Mouse (Mus musculus) left cerebral cortex, postnatal 10 days (tissue): Measurements from ENCODE around the gene Sertad2. TPM values are rescaled to one million over a fixed set of nuclear protein-coding genes. Genes with fewer than 3 reads are reported as not detected.

ENCODE experiments used
- DNase-seq, 2 experiments: peaks; one replicate each; pipeline ENCODE4 v3.0.0; 2021 to 2022; ENCODE audit warnings: low spot score in 2 of 2, mixed read lengths in 1 of 2; ENCODE audit errors: extremely low spot score in 1 of 2
- intact Hi-C: fragments of 180-260 bp; cut with DNase I; formaldehyde crosslinking; loops from one replicate; pipeline ENCODE4 v1.15.1; 2025
- total RNA-seq, 2 experiments: library from RNA; stranded (reverse); gene quantifications; 2 replicates each; pipeline ENCODE4 v1.2.3; 2021

Gene Sertad2
- total RNA-seq, 2 experiments from 2014 or later, result 21.5 to 23.7 TPM

DNA sequence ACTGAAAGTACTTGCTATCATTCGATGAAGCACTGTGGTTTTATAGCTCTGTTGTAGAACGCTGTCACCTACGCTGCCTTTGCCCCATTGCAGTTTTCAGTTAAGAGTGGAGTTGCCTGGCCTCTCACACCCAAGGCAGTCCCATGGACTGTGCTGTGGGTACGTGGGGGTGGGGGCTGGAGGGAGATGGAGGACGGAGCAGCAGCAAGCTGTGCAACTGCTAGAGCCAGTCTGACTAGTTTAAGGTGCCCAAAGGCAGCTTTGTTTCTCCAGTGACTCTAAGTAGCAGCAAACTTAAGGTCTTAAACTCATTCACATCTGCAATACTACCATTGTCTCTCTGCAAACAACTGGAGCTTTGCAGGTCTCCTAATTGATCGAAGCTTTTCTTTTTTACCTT lies 92.6 kb downstream of the Sertad2 start:
- no peak for DNase-seq
- intact Hi-C loops, result loop anchor here (5.0 kb wide), 1 partner anchor 178 kb away; no protein-coding TSS in a partner anchor

DNA sequence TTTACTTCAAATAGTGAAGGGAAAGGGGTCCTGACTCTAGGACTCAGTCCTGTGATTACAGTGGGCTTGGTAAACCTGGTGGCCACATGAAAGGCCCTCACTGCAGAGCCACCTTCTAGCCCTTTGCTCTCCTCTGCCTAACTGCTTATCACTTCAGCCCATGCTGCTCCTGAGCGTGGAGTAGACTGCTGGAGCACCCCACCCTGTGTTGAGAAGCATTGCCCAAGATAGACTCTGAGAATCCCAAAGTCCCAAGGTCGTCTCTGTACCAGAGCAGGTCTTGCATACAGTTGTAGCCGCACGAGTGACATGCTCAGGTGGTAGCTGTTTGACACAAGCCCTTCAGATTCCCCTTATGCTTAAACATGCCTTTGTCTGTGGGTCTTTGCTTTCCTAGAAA lies 93.1 kb downstream of the Sertad2 start:
- no peak for DNase-seq
- intact Hi-C loops, result loop anchor here (5.0 kb wide), 1 partner anchor 179 kb away; no protein-coding TSS in a partner anchor

- intact Hi-C loops, result loop anchor here (5.0 kb wide), 1 partner anchor 180 kb away; no protein-coding TSS in a partner anchor
- no peak for DNase-seq
Measured at GRCm38 (mm10) chr11:20637060-20637459, 94.0 kb downstream of the Sertad2 start.

DNA sequence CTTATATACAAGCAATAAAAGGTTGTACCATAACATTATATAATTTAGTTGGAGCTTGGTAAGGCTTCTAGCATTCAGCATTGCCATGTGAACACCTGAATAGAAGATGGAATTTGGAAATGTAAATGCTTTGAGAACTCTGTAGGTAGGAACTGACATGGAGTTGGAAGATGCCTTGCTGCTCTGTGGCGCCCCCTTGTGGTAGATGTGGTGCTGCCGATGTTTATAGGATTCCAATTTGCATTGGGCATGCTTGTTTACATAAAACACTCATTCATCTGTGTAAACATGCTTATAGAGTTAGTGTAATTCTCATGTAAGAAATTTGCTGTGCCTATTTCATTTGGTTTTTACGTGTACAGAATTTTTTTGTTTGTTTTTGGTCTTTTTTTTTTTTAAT lies 95.8 kb downstream of the Sertad2 start:
- intact Hi-C loops, result loop anchor here (5.0 kb wide), 1 partner anchor 182 kb away; no protein-coding TSS in a partner anchor
- peak in 1 of 2 experiments; percentile 74 for DNase-seq

GRCm38 (mm10) chr11:20639918-20640447 lies 96.9 kb downstream of the Sertad2 start:
- intact Hi-C loops, result loop anchor here (5.0 kb wide), 1 partner anchor 183 kb away; no protein-coding TSS in a partner anchor
- no peak for DNase-seq

DNA sequence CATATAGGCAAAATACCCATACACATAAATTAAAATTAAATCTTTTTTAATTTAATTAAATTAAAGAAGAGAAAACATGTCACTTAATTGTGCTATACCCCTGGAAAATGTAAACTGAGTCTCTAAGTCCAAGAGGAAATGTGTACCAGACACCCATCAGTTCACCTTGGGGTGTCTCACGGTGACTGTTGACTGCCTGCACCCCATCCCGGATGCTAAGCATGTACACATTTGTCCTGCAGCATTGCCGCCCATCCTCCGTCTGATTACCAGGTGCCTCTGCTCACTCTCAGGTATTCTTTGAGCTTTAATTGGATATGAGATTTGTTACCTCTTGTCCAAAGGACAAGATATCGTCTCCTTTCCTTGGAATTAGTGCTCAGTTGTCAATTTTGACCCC lies 99.3 kb downstream of the Sertad2 start:
- DNase-seq, result no peak
- intact Hi-C loops, result no loop called here

DNA sequence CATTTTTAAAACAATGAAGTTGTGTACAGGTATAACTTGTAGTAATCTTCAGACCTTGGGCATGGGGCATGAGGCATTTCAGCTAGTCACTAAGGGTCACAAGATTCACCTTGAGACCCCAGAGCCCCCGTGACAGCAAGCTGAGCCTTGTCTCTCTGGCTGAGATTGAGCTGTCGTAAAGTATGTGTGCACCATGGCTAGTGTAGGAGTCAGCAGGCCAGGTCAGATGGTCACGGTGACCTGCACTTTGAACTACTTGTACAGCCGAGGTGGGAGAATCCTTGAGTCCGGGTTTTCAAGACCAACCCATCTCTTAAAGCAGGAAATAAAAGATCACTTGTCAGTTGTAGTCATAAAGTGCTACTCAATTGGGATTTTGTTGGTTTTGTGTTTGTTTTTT lies 100.1 kb downstream of the Sertad2 start:
- intact Hi-C loops, result no loop called here
- no peak for DNase-seq

DNA sequence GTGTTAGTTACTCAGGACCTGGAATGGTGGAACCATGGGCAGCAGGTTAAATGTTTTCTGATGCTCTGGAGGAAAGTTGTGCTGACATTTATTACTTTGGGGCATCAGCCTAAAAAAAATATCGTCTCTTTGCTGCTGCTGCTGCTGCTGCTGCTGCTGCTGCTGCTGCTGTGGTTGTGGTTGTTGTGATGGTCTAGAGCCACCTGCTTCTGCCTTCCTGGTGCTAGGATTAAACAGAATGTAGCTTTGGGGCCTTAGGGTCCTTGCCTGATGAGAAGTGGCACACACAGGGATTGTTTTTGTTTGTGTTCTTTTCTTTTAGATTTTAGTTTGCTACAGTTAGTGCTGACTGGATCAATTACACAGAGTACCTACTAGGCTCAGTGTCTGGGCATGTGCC lies 101.1 kb downstream of the Sertad2 start:
- DNase-seq, result no peak
- intact Hi-C loops, result no loop called here

DNA sequence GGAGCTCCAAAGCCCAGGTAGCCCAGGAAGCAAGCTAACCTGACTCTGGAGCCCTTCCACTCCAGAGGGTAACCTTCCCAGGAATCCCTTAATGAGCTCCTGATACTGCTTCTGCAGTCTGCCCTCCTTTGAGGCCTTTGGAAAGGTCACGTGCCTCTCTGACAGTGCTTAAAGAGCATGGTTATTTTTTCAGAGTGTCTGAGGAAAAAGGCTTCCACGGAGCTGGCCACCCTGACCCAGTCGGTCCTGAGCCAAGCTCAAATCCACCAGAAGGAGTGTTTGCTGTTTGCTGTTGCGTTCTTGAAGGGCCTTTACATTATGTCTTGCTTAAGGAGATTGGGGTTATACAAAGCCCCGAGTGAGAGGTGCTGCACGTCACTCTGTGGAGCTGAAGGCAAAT lies 101.8 kb downstream of the Sertad2 start:
- intact Hi-C loops, result no loop called here
- DNase-seq, result no peak

DNA sequence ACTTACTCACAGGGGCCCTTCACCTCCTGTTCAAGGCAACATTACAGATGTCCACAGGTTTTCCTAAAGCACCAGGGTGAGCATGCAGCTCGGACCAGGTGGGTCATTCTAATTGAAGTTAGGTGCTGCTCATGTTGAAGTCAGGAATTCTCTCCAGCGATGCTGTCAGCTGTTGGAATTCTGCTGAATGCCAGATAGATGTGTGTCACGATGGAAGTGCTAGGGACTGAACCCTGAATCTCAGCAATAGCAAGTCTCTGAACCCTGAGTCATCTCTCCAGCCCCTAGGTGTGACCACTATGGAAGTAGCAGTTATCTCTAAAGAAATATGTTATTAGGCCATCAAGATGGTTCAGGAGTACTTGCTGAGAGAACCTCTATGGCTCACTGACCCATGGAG lies 102.5 kb downstream of the Sertad2 start:
- no peak for DNase-seq
- intact Hi-C loops, result no loop called here

GRCm38 (mm10) chr11:20646142-20646541 lies 103.1 kb downstream of the Sertad2 start:
- intact Hi-C loops, result no loop called here
- no peak for DNase-seq

GRCm38 (mm10) chr11:20646986-20647726 lies 104.1 kb downstream of the Sertad2 start:
- intact Hi-C loops, result no loop called here
- no peak for DNase-seq

DNA sequence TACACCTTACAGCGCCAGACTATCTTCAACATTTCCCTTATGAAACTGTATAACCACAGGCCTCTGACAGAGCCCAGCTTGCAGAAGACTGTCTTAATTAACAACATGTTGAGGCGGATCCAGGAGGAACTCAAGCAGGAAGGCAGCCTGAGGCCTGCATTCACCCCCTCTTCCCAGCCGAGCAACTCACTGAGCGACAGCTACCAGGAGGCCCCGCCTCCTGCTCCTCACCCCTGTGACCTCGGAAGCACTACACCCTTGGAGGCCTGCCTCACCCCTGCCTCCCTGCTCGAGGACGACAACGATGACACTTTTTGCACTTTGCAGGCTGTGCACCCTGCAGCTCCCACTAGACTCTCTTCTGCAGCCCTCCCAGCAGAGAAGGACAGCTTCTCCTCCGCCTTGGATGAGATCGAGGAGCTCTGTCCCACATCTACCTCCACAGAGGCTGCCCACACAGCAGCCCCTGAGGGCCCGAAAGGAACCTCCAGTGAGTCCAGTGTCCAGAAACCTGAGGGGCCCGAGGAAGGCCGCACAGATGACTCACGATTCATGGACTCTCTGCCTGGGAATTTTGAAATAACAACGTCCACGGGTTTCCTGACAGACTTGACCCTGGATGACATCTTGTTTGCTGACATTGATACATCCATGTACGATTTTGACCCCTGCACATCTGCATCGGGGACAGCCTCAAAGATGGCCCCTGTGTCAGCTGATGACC lies 105.0 kb downstream of the Sertad2 start:
- DNase-seq, result peak in 1 of 2 experiments; percentile 59
- intact Hi-C loops, result no loop called here

- no peak for DNase-seq
- intact Hi-C loops, result no loop called here
Measured at GRCm38 (mm10) chr11:20649477-20649876, 106.4 kb downstream of the Sertad2 start.

DNA sequence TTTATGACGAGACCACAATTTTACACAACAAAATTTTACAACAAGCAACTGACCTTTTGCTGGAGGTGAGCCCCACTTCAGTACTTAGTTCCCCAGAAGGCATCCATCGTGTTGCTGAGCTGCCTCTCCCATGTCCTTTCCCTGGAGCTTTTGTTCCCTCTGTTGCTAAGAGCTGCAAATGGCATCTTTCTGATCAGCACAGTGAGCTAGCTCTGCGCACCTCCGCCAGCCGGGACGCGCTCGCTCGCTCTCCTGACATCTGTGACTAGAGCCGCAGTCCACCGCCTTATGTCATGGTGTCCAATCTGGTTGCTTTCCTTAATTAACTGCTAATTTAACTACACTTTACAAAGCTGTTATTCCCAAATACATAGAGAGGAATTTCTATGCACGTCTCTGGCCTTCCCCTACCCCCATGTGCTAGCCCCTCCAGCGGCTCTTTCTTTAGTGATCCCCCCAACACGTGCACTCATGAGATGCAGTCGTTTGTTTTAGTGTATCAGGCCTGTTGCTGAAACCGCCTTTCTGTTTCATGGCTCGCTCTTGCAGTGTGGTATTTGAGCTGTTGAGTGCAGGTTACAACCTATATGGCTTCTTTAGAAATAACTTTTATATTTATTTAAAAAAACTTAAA lies 107.1 kb downstream of the Sertad2 start:
- no peak for DNase-seq
- intact Hi-C loops, result no loop called here

DNA sequence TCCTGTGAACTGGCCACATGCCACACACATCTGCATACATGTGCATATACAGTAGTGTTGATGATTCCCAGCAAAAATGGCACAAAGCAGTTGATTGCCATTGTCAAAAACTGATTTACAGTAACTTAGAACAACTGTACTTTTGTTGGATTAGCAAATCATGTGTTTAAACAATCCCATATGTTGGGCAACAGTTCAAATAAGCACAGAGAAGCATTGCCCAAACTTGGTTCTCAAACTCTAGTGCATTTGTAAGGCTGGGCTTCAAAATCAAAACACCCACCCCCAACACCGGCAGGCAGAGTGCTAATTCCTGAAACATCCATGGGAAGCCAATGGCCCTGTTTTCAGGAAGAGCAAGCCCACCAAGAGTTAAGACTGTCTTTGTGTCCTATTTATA lies 108.1 kb downstream of the Sertad2 start:
- no peak for DNase-seq
- intact Hi-C loops, result no loop called here

DNA sequence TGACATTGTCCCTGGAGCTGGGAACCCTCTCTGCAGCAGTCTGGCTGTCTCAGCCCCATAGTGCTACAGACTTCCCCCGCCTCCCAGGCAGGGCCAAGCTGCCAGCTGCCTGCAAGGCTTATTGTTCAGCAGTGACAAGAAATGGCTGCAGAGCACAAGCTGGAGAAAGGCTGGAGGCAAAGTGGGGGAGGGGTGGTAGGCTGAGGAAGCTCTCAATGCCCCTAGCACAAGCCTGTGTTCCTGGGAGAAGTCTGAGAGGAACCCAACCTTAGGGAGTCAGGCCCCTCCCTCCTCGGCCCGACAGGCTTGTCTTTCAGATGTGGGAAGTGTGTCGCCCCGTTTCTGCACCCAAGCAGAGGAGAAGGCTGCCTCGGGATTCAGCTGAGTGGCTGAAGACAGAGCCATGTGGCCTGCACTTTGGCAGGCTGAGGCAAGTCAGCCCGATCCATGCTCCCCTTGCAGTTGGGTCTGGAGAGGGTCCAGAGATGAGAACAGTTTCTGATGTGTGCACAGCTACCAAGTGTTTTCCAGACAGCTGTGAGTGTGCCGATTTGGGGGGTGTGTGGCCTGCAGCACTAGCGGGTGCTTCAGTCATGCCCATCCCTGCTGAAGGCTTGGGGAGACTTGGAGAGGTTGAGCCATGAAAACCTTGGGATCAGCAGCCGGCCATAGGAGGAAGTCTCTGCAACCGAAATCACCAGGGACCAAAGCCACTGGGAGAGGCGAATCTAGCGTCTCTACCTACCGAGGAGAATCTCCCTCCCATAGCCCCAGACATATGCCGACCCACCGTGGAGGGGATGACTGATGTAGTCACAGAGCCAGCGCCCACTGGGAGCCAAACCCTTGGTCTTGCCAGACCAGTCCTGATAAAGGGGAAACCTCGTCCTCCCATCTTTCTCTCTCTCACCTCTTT lies 113.0 kb downstream of the Sertad2 start:
- DNase-seq, result peak; percentile 68 to 80
- intact Hi-C loops, result no loop called here

DNA sequence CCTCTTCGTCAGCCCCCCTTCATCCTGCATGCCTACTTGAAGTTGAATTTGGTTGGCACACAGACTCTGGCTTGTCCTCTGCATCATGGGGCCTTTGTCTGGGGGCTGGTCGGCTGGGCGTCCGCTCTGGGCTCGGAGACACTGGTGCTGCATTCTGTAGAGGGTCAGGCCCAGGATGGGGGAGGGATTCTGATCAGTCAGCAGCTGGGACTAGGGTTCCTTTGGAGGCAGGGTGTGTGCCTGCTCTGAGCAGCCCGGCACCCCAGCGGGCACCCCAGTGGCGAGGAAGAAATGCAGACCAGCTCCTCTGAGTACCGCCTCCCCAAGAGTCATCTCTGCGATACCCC lies 113.6 kb downstream of the Sertad2 start:
- DNase-seq, result peak in 1 of 2 experiments; percentile 56
- intact Hi-C loops, result no loop called here
